Mouse (Mus musculus) limb, embryonic 15.5 days (tissue): ENCODE data around the gene Hoxb4. TPM values are rescaled to one million over a fixed set of nuclear protein-coding genes. Genes with fewer than 3 reads are reported as not detected.

Experiments used
- ATAC-seq: fragments of 200-750 bp; cut with Nextera tagmentation; 2 replicates; pipeline ENCODE4 v1.8.0; 2017; ENCODE audit warnings: low read depth, moderate TSS enrichment; ENCODE audit not compliant: insufficient number of reproducible peaks, low FRiP score, low TSS enrichment
- H3K27ac ChIP-seq: fragments of 300-500 bp; sonication (generic); 2 replicates; pipeline ENCODE4 v1.5.1; 2015; ENCODE audit warnings: moderate library complexity, mild to moderate bottlenecking, inconsistent platforms
- H3K27me3 ChIP-seq: fragments of 300-500 bp; sonication (generic); 2 replicates; pipeline ENCODE4 v1.6.1; 2015; ENCODE audit warnings: inconsistent platforms
- H3K36me3 ChIP-seq: fragments of 300-500 bp; sonication (generic); 2 replicates; pipeline ENCODE4 v1.6.1; 2015; ENCODE audit warnings: inconsistent platforms
- H3K4me1 ChIP-seq: fragments of 300-500 bp; sonication (generic); 2 replicates; pipeline ENCODE4 v1.6.1; 2015; ENCODE audit warnings: inconsistent platforms
- H3K4me2 ChIP-seq: fragments of 300-500 bp; sonication (generic); 2 replicates; pipeline ENCODE4 v1.6.1; 2015; ENCODE audit warnings: mild to moderate bottlenecking, inconsistent platforms
- H3K4me3 ChIP-seq: fragments of 300-500 bp; sonication (generic); 2 replicates; pipeline ENCODE4 v1.5.1; 2015; ENCODE audit warnings: mild to moderate bottlenecking, inconsistent platforms
- H3K9ac ChIP-seq: fragments of 300-500 bp; sonication (generic); 2 replicates; pipeline ENCODE4 v1.6.1; 2015; ENCODE audit warnings: inconsistent platforms
- H3K9me3 ChIP-seq: fragments of 300-500 bp; sonication (generic); 2 replicates; pipeline ENCODE4 v1.6.1; 2016; ENCODE audit warnings: inconsistent platforms
- WGBS: fragments of 180-500 bp; shearing (Covaris S2); methylation state at CpG from one replicate; pipeline ENCODE4 v1.1.7; 2015; 5-methylcytosine and 5-hydroxymethylcytosine counted together
- polyA plus RNA-seq: library from polyadenylated mRNA; unstranded; fragments of >200 nt; fragmentation: Nextera tagmentation; extraction: Ambion mirVana; gene quantifications from 2 replicates; pipeline ENCODE4 v1.2.1, GENCODE M21; 2015

Hoxb4 gene
- polyA plus RNA-seq, 1 experiment from 2014 or later, result 0.29 TPM

GRCm38 (mm10) chr11:96313134-96313533 is 4.9 kb upstream of the Hoxb4 start:
- 41% methylated on average over 2 of the region's 2 CpGs for WGBS
- H3K4me1 ChIP-seq, result peaks cover 21% of the 10 kb centered on the region
- no peak overlapping the region for H3K4me3 ChIP-seq

GRCm38 (mm10) chr11:96313806-96314428 is 4.2 kb upstream of the Hoxb4 start:
- Histone ChIP-seq H3K9ac (no peak overlapping the region), H3K27ac (no peak overlapping the region), H3K4me2 (no peak overlapping the region), H3K27me3 (peaks cover 98% of the 10 kb centered on the region), H3K4me1 (peaks cover 29% of the 10 kb centered on the region), H3K36me3 (no peaks in the 10 kb centered on the region), H3K9me3 (no peaks in the 10 kb centered on the region), H3K4me3 (no peak overlapping the region)
- WGBS, result 23% methylated on average over 12 of the region's 12 CpGs
- no peak for ATAC-seq

More at GRCm38 (mm10) chr11:96313134-96313533, 4.9 kb upstream of the Hoxb4 start:
- no peak overlapping the region for H3K27ac ChIP-seq
- H3K36me3 ChIP-seq, result no peaks in the 10 kb centered on the region
- H3K9me3 ChIP-seq, result no peaks in the 10 kb centered on the region
- H3K9ac ChIP-seq, result no peak overlapping the region
- peaks cover 98% of the 10 kb centered on the region for H3K27me3 ChIP-seq
- no peak overlapping the region for H3K4me2 ChIP-seq
- no peak for ATAC-seq

GRCm38 (mm10) chr11:96314671-96315343 is 3.3 kb upstream of the Hoxb4 start:
- no peaks in the 10 kb centered on the region for H3K9me3 ChIP-seq

GRCm38 (mm10) chr11:96315344-96315681 is 2.8 kb upstream of the Hoxb4 start:
- no peak overlapping the region for H3K27ac ChIP-seq
- H3K9ac ChIP-seq, result no peak overlapping the region
- no peaks in the 10 kb centered on the region for H3K9me3 ChIP-seq
- H3K4me2 ChIP-seq, result no peak overlapping the region
- WGBS, result 13% methylated on average over 5 of the region's 5 CpGs
- no peak for ATAC-seq
- peaks cover 98% of the 10 kb centered on the region for H3K27me3 ChIP-seq
- peaks cover 32% of the 10 kb centered on the region for H3K4me1 ChIP-seq
- no peaks in the 10 kb centered on the region for H3K36me3 ChIP-seq
- H3K4me3 ChIP-seq, result 0 out of 2 replicates have a peak overlapping the region, but pooled peaks have one; percentile 15

More at GRCm38 (mm10) chr11:96314671-96315343, 3.3 kb upstream of the Hoxb4 start:
- no peak overlapping the region for H3K9ac ChIP-seq
- peak overlapping the region; percentile 15 for H3K4me3 ChIP-seq
- peaks cover 29% of the 10 kb centered on the region for H3K4me1 ChIP-seq
- H3K27ac ChIP-seq, result no peak overlapping the region
- H3K4me2 ChIP-seq, result 0 out of 2 replicates have a peak overlapping the region, but pooled peaks have one; percentile 17
- ATAC-seq, result no peak
- H3K36me3 ChIP-seq, result no peaks in the 10 kb centered on the region
- WGBS, result 4% methylated on average over 34 of the region's 34 CpGs
- peaks cover 98% of the 10 kb centered on the region for H3K27me3 ChIP-seq

GRCm38 (mm10) chr11:96316696-96317607 is 1.1 kb upstream of the Hoxb4 start:
- no peak for ATAC-seq
- Histone ChIP-seq H3K9me3 (no peaks in the 10 kb centered on the region), H3K4me1 (peaks cover 26% of the 10 kb centered on the region), H3K4me3 (no peak overlapping the region), H3K27me3 (peaks cover 99% of the 10 kb centered on the region), H3K4me2 (no peak overlapping the region), H3K27ac (no peak overlapping the region), H3K9ac (no peak overlapping the region), H3K36me3 (no peaks in the 10 kb centered on the region)
- WGBS, result 12% methylated on average over 18 of the region's 18 CpGs

- WGBS, result 1% methylated on average over 44 of the region's 45 CpGs
- Histone ChIP-seq H3K36me3 (no peaks in the 10 kb centered on the region), H3K4me1 (peaks cover 24% of the 10 kb centered on the region), H3K27me3 (peaks cover 98% of the 10 kb centered on the region), H3K27ac (peak overlapping the region; percentile 50), H3K4me2 (peak overlapping the region; percentile 47), H3K9me3 (no peaks in the 10 kb centered on the region), H3K4me3 (peak overlapping the region; percentile 39), H3K9ac (no peak overlapping the region; the same call in 1 of the 2 replicates)
- no peak; the same call in 1 of the 2 replicates for ATAC-seq
These were observed 452 bp downstream of the Hoxb4 start for GRCm38 (mm10) chr11:96318368-96319070.

- Histone ChIP-seq H3K27ac (peak overlapping the region; percentile 50), H3K4me1 (peaks cover 24% of the 10 kb centered on the region), H3K27me3 (peaks cover 98% of the 10 kb centered on the region), H3K36me3 (no peaks in the 10 kb centered on the region), H3K4me2 (peak overlapping the region; percentile 47), H3K9ac (no peak overlapping the region; the same call in 1 of the 2 replicates), H3K4me3 (peak overlapping the region; percentile 39), H3K9me3 (no peaks in the 10 kb centered on the region)
- no peak for ATAC-seq
- under 1% methylated on average over 31 of the region's 34 CpGs for WGBS
These were observed 1.2 kb downstream of the Hoxb4 start for GRCm38 (mm10) chr11:96319071-96319902.

GRCm38 (mm10) chr11:96319910-96320309 is 1.8 kb downstream of the Hoxb4 start:
- H3K4me3 ChIP-seq, result peak overlapping the region; percentile 39
- H3K27ac ChIP-seq, result no peak overlapping the region; the same call in 1 of the 2 replicates
- H3K4me2 ChIP-seq, result peak overlapping the region; percentile 47
- no peaks in the 10 kb centered on the region for H3K36me3 ChIP-seq
- H3K27me3 ChIP-seq, result peaks cover 97% of the 10 kb centered on the region
- peaks cover 20% of the 10 kb centered on the region for H3K4me1 ChIP-seq
- H3K9me3 ChIP-seq, result no peaks in the 10 kb centered on the region
- H3K9ac ChIP-seq, result no peak overlapping the region
- under 1% methylated on average over 29 of the region's 29 CpGs for WGBS
- no peak for ATAC-seq

GRCm38 (mm10) chr11:96320688-96321087 is 2.6 kb downstream of the Hoxb4 start:
- H3K4me1 ChIP-seq, result peaks cover 19% of the 10 kb centered on the region
- no peak overlapping the region for H3K4me2 ChIP-seq
- ATAC-seq, result no peak

GRCm38 (mm10) chr11:96321846-96322245 is 3.8 kb downstream of the Hoxb4 start:
- Histone ChIP-seq H3K4me3 (no peak overlapping the region), H3K4me2 (no peak overlapping the region), H3K27me3 (peaks cover 98% of the 10 kb centered on the region), H3K4me1 (peaks cover 23% of the 10 kb centered on the region), H3K27ac (no peak overlapping the region), H3K36me3 (no peaks in the 10 kb centered on the region), H3K9ac (no peak overlapping the region), H3K9me3 (no peaks in the 10 kb centered on the region)
- WGBS, result 15% methylated on average over 5 of the region's 5 CpGs
- ATAC-seq, result no peak

More at GRCm38 (mm10) chr11:96320688-96321087, 2.6 kb downstream of the Hoxb4 start:
- H3K9me3 ChIP-seq, result no peaks in the 10 kb centered on the region
- 22% methylated on average over 17 of the region's 17 CpGs for WGBS
- no peak overlapping the region for H3K9ac ChIP-seq
- H3K4me3 ChIP-seq, result no peak overlapping the region
- no peaks in the 10 kb centered on the region for H3K36me3 ChIP-seq
- no peak overlapping the region for H3K27ac ChIP-seq
- peaks cover 97% of the 10 kb centered on the region for H3K27me3 ChIP-seq
